Mouse (Mus musculus) thymus, adult 2 months (tissue): ENCODE results near the gene Lgals7.

Source experiments
- CTCF ChIP-seq: fragments of 200-500 bp; IDR thresholded peaks from 2 replicates; pipeline ENCODE4 v1.5.1; 2012; ENCODE audit warnings: mild to moderate bottlenecking, control low read depth, low read length, moderate library complexity, borderline replicate concordance; ENCODE audit not compliant: control insufficient read depth, poor library complexity, insufficient read depth; ENCODE audit errors: extremely low read depth
- POLR2A ChIP-seq: fragments of 200-500 bp; IDR thresholded peaks from 2 replicates; pipeline ENCODE4 v1.6.1; 2012; ENCODE audit warnings: mild to moderate bottlenecking, low read length, control low read depth, moderate library complexity; ENCODE audit not compliant: control insufficient read depth, poor library complexity, insufficient read depth; ENCODE audit errors: extremely low read depth

- TF ChIP-seq POLR2A = no peak
- TF ChIP-seq CTCF = no peak
Observed at GRCm38 (mm10) chr7:28832137-28832536, 31.5 kb upstream of the Lgals7 start.
